Mouse (Mus musculus): ENCODE measurements around the gene Ikbip. TPM values are rescaled to one million over a fixed set of nuclear protein-coding genes. Genes with fewer than 3 reads are reported as not detected.

Ikbip gene
- total RNA-seq, 2 experiments from 2014 or later = 30.9 to 31.5 TPM

DNA sequence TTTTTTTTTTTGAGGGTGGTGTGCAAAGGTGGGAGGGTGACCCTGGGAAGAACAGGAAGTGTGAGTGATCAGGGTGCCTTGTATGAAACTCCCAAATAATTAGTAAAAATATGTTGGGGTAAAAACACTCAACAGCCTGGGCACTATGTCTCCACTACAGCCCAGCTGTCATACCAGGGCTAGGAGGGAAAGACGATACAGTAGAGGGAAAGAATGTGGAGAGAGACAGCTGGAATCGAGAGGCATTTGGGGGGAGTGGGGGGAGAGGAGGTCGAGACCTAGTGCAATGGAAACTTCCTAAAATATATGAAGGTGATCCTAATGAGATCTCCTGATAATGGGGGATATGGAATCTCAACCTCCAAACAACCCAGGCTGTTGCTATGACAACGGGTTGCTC lies 27.1 kb downstream of the Ikbip start:
- DNase-seq (ENCODE audit: low spot score in 2 of 2) = no peak

DNA sequence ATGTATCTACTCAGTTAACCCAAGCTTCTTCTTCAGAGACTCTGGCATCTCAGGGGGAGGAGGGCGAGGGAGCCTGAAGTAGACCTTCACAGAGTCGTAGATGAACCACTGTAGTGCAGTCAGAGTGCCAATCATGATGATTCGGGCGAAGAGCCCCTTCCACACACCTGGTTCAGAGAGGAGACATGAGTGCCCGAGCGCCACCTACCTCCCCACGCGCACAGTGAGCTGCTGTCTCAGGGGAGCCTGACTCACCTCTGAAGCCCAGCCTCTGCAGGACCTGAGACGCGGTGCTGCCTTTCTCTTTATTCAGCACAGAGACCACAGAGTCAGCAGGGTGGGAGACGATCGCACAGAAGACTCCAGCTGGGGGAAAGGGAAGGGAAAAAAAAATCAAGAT lies 34.2 kb downstream of the Ikbip start:
- no peak for DNase-seq (ENCODE audit: low spot score in 2 of 2)

DNA sequence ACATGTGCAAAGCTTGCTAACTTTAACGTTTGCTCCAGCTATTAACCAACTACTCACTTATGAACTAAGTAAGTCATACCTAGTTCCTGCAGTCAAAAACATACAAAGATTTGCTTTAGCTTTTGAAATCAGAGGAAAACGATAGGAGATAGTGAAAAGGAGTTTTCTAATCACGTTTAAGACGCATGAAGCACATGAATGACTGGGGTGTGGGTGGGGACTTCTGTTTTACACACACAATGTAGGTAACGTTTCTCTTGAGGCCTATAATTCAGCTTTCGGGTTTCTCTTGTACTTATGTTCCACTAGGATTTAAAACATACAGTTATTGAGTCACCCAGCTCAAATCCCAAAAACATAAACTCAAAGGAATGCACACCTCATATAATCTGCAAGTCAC lies 39.9 kb downstream of the Ikbip start:
- DNase-seq (ENCODE audit: low spot score in 2 of 2) = no peak

DNA sequence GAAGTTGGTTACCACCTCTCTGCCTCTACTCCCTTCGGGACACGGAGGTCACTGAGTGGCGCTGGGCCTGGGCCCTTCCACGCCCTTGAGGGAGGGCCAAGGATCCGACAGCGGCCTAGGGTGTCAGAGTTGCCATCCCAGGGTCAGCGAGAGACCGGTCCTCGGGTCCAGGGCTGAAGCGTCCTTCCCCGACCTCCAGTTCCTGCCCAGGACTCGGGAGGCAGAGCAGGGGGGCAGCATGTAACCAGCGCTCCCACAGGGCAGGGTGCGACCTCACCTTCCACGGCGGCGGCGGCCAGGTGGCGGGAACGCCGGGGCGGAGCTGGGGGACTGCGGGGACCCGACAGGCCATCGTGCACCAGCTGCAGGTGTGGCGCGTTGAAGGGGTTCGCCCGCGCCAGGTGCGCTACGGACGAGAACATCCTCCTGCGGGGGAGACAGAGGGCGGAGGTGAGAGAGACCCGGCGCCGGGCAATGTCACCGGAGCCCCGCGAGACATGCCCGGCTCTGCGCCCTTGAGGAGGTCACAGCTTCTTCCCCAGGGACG lies 40.6 kb downstream of the Ikbip start:
- peak; percentile 50 to 52 for DNase-seq (ENCODE audit: low spot score in 2 of 2)

DNA sequence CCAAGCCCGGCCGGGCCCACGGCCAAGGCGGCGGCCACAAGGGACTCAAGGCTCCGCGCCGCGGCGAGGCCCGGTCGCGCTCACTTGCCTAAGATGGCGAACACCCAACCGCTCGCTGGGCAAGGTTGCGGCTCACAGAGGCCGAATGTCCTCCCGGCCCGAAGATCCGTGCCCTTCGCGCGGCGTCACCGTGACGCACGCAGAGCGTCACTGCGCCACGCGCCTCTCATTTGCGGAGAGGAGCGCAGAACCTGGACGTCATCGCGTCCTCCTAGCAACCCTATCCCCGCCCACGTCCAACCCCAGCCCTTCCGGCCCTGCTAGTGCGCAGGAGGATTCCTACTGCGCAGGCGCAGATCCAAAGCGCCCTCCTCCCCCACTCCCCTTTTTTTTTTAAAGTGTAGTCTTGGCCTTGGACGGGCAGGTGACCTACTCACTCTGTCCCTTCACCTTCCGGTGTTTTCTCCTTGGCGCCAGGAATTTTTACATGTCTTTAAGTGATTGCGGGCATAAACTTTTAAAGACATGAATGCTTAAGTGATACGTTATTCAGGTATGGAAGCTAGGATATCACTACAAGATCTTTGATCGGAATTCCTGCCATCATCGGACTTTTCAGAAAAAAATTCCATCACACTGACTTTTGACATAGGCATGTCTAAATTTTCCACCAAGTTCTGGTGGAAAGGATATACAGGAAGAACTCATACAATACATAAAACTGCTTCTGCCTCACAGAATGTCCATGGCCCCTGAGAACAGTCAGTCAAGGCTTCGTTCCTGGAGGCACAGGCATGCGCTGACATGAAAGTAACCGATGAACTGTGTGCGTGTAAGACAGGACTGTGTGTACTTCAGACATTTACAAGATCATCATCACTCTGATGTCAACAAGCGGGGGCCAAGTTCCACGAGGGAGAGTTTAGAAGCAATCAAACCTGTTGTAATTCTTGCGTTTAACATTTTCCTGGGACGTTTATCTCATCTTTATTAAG lies 41.4 kb downstream of the Ikbip start, which contains the start of gene Slc25a3:
TSS of gene Slc25a3 (minus strand) at position 232 of the 995 bp plus-strand sequence.
- DNase-seq (ENCODE audit: low spot score in 2 of 2) = peak; percentile 96

DNA sequence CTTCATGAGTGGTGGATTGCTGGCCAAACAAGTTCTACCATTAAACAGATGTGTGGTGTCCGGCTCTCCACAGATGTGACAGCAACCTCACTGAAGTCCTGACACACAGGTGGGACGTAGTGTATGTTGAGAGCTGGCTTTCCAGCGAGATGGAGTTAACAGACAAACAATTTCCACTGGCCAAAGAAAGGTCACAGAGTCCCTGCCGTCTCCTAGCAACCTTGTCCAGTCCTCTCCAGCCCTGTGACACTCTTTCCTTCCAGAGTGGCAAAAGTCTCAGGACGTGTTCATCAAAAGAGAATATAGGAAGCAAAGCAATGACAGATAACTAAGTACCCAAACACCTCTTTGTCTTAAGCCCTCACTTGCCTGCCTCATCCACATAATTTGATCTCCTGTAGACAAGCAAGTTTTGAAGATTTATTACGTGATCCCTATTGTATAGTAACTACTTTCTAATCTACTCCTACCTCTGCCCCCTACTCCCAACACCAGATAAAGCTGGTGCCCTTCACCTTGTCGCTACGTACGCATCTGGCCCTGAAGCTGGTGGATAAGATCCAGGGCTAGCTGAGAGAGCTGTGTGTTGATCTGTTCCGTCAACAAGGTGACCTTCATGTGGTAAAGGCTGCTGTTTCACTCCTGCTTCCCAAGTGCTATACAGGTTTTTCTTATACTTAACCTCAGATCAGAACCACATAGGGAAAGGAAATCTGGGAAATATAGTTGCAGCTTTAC lies 44.0 kb downstream of the Ikbip start:
- peak in 1 of 2 experiments; percentile 18 for DNase-seq (ENCODE audit: low spot score in 2 of 2)

DNA sequence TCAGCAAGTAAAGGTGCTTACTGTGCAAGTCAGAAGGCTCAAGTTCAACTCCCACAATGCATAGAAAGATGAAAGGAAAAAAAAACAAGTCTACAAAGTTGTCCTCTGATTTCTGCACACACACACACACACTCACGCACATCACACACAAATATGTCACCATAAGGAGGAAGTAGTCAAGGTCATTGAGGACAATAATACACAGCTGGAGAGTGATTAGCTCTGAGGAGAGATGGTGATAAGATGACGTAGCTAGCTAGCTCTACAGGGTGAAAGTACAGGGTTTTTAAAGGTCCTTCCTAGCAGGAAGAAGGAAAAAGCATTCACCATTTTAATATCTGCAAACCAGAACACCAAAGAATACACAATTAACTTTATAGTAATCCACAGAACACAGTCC lies 44.7 kb downstream of the Ikbip start:
- no peak for DNase-seq (ENCODE audit: low spot score in 2 of 2)

DNA sequence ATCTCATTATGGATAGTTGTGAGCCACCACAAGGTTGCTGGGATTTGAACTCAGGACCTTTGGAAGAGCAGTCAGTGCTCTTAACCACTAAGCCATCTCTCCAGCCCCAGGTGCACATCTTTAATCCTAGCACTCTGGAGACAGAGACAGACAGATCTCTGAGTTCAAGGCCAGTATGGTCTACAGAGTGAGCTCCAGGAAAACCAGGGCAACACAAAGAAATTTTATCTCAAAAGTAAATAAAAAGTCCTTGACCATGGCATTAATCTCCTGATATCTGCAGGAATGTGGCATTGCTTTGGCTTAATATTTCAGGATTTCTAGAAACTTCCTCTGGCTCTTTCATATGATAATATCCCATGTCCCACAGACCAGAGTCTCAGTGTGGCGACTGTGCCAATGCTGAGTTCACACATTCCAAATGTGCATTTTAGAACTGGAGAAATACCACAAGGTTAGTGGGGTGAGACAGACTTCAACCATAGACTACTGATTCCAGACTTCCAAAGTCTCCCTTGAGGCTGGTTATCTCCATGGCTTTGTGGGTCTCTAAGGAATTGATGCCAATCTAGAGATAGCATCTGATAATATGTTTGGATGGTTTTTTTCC lies 45.9 kb downstream of the Ikbip start:
- DNase-seq (ENCODE audit: low spot score in 2 of 2) = no peak

DNA sequence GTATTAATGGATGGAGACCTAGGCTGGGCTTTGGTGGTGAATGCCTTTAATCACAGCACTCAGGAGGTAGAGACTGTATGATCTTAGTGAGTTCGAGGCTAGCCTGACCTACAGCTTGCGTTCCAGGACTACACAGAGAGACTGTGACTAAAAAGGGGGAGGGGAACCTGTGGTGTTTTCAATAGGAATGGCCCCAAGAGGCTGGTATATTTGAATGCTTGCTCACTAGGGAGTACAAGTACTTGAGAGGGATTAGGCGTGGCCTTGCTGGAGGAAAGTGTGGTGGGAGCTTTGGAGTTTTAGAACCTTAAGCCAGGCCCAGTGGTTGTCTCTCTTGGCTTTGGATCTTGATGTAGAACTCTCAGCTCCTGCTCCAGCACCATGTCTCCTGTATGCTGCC lies 48.1 kb downstream of the Ikbip start:
- DNase-seq (ENCODE audit: low spot score in 2 of 2) = no peak

DNA sequence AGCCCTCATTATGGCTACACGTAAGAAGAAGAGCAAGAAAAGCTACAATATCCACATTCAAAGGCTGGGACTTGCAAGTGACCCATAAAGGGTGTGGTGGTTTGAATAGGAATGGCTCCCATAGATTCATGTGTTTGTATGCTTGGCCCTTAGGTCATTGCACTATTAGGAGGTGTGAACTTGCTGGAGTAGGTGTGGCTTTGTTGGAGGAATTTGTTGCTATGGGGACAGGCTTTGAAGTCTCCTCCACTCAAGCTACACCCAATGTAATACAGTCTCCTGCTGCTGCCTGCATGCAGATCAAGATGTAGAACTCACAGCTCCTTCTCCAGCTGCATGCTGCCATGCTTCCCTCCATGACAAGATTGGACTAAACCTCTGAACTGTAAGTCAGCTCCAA lies 48.8 kb downstream of the Ikbip start:
- no peak for DNase-seq (ENCODE audit: low spot score in 2 of 2)

DNA sequence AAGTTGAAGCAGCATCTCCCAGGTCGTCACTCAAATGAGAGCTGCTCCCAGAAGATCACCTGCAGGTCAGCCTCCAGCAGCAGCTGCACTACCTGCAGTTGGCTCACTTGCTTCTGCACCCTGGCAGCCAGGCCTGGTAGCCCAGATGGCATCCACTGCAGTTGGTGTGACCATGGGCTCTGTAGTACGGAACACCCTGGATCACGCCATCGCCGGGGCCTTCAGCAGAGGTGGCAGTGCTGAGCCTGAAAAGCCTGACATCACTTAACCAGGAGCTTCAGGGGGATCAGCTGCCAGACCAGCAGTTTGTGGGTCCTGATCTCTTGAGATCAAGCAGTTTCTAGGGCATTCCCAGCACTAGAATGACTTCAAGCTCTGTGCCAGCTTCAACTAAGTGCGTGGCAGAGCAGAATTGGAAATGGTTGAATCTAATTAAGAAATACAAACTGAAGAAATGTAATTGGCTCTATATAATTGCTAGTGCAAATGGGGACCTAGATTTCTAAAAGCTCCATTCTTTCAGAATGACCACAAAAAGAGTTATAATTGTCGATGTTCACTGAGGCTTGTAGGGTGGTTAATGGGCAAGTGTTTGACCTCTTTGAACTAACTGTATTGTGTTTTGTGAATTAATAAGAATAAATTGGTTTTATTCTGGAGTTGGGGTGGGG lies 52.7 kb downstream of the Ikbip start:
- no peak for DNase-seq (ENCODE audit: low spot score in 2 of 2)

DNA sequence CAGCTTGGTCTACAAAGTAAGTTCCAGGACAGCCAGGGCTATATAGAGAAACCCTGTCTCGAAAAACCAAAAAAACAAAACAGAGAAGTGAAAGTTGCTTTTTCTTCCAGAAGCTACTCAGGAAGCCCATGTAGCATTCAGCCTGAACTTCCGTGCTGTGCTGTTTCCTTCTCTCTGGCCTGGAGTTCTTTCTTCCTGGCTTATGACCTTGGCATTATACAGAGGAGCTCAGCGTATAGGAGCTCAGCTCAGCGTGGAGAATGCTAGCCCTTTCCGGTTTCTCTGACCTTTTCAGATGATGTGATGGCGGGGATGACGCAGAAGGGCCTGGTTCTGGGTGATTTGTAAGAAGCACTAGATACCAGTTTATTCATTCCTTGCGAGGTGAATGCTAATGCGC lies 54.7 kb downstream of the Ikbip start:
- DNase-seq (ENCODE audit: low spot score in 2 of 2) = no peak

DNA sequence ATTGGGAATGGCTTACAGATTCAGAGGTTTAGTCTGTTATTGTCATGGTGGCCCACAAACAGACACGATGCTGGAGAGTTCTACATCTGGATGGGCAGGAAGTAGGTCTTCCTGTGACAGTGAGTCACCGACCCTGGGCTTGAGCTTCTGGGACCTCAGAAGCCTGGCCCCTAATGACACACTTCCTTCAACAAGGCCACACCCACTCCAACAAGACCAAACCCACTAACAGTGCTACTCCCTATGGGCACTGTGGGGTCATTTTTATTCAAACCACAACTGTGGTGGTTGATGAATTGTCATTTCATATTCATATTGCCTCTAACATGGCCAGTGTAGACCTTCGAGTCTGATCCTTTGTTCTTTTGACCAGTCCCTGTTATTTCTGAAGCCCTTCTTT lies 55.6 kb downstream of the Ikbip start:
- no peak for DNase-seq (ENCODE audit: low spot score in 2 of 2)

DNA sequence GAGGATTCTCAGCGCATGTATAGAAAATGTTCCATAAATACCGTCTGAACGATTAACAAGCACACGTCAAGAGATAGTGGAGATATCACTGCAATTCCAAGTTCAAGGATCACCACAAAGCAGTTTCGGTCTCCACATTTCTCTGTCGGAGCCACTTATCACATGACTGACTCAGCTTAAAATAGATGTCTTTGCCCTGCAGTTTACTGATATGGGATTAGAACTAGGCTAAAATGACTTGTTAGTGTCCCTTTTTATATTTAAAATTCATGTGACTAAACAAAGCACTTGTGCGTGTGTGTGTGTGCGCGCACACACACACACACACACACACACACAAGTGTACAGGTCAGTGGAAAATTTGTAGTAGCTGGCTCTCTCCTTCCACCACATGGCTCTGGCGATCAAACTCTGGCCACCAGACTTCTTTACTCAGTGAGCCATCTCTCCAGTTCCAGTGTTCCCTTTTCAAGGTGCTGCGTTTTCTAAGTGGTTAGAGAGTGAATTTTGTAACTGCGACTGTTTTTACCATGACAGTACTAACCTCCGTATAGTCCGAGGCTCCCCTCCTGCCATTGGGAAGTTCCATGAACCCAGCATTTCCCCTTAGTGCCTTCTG lies 56.5 kb downstream of the Ikbip start:
- DNase-seq (ENCODE audit: low spot score in 2 of 2) = no peak

DNA sequence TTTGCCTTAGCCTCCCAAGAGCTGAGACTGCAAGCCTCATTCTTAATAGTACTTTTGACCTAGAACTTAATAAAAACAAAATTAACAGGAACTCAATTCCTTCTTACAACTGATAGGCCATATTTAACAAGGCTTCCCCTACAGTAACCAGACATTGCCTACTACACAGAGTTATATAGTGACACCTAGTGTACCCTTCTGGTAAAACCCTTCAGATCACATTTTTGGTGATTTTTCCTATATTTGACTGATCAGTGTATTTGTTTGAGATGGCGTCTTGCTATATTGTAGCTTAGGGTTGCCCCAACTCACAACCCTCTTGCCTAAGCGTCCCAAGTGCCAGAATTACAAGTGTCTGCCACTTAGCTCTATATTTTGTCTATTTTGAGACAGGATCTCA lies 58.8 kb downstream of the Ikbip start:
- DNase-seq (ENCODE audit: low spot score in 2 of 2) = no peak

DNA sequence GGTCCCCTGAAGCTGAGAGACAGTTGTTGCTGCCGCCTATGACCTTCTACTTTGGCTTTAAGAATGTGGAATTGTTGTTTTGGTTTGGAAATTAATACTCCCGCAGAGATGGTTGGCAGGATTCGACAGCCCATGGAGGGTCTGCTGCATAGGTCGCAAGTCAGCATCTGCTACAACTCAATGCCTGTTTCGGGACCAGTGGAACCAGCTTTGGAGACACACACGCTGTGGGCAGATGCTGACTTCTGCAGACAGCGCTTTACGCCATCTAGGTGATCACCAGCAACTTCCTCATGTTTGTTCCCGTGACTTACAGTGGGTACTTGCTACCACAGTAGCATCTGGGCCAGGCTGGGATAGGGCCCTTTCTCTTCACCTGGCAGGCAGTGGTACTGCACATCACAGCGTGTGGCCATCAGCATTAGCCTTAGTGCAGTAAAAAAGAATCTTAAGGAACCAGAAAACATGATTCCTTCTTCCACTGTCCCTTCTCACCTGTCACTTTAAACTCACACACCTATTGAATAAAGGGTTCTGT lies 60.0 kb downstream of the Ikbip start:
- no peak for DNase-seq (ENCODE audit: low spot score in 2 of 2)

DNA sequence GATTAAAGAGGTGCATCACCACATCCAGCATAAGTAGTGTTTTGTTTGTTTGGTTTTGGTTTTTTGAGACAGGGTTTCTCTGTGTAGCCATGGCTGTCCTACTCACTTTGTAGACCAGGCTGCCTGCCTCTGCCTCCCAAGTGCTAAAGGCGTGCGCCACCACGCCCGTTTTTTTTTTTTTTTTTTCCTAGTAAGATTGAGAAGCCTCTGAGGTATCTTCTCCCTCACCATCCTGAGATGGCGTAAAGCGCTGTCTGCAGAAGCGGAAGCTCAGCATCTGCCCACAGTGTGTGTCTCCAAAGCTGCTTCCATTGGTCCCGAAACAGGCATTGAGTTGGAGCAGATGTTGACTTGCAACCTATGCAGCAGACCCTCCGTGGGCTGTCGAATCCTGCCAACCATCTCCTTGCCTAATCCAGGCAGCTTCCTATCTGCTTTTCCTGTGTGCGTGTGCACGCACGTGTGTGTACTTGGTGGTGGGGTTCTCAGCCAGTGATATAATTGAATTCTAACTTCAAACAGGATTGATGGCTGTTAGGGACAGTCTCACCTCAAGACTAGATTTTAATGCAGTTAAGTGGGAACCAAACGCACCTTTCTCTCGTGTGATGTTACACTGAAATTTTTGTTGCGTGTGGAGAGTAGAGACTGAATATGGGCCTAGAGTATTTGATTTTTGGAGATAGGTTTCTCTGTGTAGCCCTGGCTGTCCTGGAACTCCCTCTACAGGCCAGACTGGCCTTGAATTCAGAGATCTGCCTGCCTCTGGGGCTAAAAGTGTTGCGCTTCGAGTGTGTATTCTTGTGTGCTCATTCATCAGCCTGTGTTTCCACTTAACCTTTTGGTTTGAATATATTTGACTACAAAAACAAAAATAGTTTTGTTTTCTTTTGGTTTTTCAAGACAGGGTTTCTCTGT lies 60.8 kb downstream of the Ikbip start:
- DNase-seq (ENCODE audit: low spot score in 2 of 2) = no peak

DNA sequence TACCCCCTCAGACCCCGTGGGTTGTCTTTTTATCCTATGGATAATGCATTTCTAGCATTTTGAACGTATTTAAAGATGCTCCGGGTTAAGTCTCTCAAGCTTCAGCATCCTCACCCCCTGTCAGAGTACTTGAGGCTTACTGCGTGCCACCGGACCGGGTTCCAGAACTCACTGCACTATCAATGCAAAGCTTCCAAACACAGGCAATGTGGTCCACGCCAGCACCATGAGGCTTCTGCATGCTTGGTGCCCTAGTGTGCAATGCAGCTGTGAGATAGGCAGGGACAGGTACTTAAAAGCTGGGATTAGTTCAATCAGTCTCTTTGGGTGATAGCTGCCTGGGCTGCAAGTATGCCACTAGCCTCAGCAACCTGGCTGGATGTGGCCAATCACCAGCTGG lies 62.7 kb downstream of the Ikbip start:
- no peak for DNase-seq (ENCODE audit: low spot score in 2 of 2)

Data from adrenal gland, adult 18-20 months (tissue).